Mouse (Mus musculus): Measurements from ENCODE around the gene Gm20708.

- TF ChIP-seq CTCF (IDR thresholded peaks at IDR 0.05; ENCODE audit: control insufficient read depth, insufficient read depth, low read length) = no peak
- TF ChIP-seq POLR2A (IDR thresholded peaks at IDR 0.05; ENCODE audit: borderline replicate concordance, control insufficient read depth, low read depth, low read length) = no peak
These were observed 11.3 kb upstream of the Gm20708 start for GRCm38 (mm10) chr11:117798160-117798541.

Data from bone marrow, adult 2 months (tissue).